Mouse (Mus musculus): ENCODE data around the gene Desi2.
"Not testable (repeated sequence)": the region's sequence is repeated elsewhere in the genome, so short reads cannot be mapped to it uniquely, and the experiment has no call there.

Desi2 gene

DNA sequence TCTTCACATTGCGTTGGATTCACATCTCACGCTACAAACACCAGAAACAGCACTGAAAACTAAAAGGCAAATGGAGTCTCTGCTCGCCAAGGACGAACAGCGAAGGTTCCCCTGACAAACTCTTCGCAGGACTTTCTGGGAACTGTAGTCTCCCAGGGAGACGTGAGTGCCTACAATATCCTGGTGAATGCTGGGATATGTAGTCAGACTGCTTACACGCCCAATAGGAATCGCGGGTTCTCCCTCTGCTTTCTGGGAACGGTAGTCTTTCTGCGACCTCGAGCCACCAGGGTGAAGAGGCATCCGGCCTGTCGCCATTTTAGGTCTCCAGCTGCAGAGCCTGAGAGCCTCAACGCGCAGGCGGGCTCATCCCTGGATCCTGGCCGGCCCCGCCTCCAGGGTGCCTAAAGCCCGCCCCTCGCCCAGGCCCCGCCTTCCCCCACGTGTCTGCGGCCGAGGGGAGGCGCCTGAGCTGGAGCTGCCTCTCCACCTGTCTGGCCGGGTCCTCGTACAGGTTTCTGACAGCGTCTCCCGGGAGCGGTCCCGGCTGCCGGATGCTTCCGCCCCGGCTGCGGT is at the start of gene Desi2:
Desi2 (plus strand) TSS at position 202 of the 576 bp plus-strand sequence.
- DNase-seq (ENCODE audit: low read depth, low spot score) = peak; percentile 86

- DNase-seq (ENCODE audit: low read depth, low spot score) = not testable (repeated sequence)
These were observed 40.7 kb upstream of the Desi2 start for GRCm38 (mm10) chr1:178146513-178146912.

GRCm38 (mm10) chr1:178146915-178147314 is 40.3 kb upstream of the Desi2 start:
- not testable (repeated sequence) for DNase-seq (ENCODE audit: low read depth, low spot score)

DNA sequence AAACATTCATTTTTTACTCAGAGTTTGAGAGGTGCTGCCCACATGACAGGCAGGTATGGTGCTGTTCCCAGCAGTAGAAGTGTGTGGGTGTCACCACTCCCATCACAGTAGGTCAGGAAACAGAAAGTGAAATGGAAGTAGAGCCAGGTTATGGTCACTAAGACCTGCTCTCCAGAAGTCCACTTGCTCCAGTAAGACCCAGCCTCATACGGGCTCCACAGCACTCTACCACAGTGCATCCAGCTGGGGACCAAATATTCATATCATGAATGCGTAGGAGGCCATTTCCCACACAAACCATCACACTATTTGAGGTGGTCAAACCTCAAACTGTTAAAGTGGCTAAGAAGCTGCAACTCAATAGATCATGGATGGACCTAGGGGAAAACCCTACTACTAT is 5.0 kb upstream of the Desi2 start:
- DNase-seq (ENCODE audit: low read depth, low spot score) = no peak

DNA sequence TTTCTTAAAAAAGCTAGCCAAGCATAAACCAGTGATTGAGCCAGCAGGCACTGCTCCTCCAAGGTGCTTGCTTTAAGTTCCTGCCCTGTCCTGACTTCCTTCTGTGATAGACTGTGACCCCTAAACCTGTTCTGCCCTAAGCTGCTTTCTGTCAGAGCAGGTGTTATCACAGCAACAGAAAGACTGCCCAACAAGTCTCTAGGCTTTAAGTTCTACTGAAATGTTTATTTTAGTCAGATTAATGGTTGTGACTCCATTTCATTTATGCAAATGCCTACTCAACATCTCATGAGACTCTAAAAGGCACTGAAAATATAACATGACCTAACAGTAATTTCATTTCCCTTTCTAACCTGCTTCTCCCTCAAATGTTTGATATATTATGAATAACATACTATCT is 1.6 kb upstream of the Desi2 start:
- no peak for DNase-seq (ENCODE audit: low read depth, low spot score)

- not testable (repeated sequence) for DNase-seq (ENCODE audit: low read depth, low spot score)
These were observed 593 bp downstream of the Desi2 start for GRCm38 (mm10) chr1:178187810-178188209.

DNA sequence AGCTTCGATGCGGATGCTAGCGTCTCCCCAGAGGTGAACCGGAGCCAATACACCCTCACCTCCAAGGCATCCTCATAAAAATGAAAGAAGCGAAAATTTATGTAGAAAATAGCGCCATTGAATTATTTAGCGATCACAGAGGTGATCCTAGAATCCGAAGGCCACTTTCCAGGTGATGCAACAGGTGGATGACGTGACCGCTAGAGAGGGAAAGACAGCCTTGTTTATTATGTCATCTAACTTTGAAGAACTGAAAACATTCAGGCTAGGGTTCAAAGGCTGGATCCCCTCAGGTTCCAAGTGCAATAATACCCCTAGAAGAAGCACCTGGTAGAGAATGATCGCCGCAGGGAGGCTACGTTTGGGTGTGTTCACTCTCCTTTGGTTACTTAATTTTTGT is 1.2 kb downstream of the Desi2 start:
- DNase-seq (ENCODE audit: low read depth, low spot score) = no peak

- no peak for DNase-seq (ENCODE audit: low read depth, low spot score)
These were observed 18.6 kb downstream of the Desi2 start for GRCm38 (mm10) chr1:178205701-178206325.

- not testable (repeated sequence) for DNase-seq (ENCODE audit: low read depth, low spot score)
These were observed 20.6 kb downstream of the Desi2 start for GRCm38 (mm10) chr1:178207856-178208255.

DNA sequence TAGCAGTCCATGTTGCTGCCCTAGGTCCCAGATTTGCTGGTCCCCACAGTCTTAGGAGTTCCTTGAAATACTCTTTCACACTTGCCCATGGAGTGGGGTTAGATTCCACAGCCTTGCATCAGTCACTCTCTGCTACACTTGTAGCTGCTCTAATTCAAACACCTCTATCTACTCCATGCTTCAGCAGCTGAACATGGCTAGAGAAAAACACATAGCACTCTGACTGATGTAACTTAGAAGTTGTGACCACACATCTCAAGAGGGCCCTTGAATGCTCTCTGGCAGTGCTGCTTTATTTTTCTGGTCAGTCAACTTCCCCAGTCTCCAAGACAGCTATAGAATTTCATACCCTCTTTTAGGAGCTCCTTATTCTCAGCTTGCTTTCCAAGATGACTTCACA is 22.7 kb downstream of the Desi2 start:
- no peak for DNase-seq (ENCODE audit: low read depth, low spot score)

- DNase-seq (ENCODE audit: low read depth, low spot score) = no peak
These were observed 29.9 kb downstream of the Desi2 start for GRCm38 (mm10) chr1:178217157-178217556.

DNA sequence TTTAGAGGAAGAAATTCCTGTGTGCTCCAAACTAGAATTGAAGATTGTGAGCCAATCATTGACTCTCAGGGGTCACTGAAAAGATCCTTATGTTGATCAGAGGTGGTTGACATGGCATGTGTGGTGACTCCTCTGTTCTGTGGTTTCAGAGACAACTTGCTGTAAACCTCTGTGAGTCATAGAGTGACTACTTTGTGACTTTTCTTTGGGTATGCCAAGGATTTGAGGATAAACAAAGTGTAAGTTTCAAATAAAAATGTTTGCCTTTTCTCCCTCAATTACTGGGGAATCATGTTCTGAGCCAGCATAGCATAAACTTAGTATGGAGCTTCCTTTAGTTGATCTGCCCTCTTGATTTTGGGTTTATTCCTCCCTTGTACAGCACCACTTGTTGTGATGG is 31.1 kb downstream of the Desi2 start:
- DNase-seq (ENCODE audit: low read depth, low spot score) = no peak

- no peak for DNase-seq (ENCODE audit: low read depth, low spot score)
These were observed 32.2 kb downstream of the Desi2 start for GRCm38 (mm10) chr1:178219166-178220077.

DNA sequence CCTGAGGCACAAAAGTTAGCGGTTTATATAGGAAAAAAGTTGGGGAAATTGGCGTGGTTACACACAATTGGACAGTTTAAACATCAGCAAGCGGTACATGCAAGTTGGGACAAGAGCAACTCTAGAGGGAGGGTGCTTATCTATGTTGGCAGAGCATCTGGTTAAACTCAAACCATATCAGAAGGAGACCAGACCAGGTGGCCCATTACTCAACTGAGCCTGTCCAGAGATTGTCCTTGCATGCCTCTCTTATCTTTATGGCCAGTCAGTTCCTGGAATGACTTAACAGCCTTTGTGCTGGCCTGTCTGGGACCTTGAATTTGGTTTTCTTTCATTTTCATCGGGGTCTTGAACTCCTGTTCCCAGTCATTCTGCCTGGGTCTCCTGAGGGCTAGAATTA is 41.7 kb downstream of the Desi2 start:
- not testable (repeated sequence) for DNase-seq (ENCODE audit: low read depth, low spot score)

DNA sequence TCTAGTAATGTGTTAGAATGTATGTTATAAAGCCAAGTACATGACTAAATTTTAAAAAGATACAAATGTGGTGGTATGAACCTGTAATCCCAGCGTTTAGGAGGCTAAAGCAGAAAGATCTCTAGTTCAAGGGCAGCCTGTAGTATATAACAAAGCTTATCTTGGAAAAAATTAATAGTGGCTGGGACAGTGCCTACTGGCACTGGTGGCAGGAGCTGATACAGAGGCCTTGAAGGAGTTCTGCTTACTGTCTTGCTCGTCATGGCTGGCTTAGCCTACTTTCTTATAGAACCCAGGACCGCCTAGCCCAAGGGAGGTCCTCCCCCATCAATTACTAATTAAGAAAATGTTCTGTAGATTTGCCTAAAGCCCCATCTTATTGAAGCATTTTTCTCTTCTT is 46.9 kb downstream of the Desi2 start:
- no peak for DNase-seq (ENCODE audit: low read depth, low spot score)

DNA sequence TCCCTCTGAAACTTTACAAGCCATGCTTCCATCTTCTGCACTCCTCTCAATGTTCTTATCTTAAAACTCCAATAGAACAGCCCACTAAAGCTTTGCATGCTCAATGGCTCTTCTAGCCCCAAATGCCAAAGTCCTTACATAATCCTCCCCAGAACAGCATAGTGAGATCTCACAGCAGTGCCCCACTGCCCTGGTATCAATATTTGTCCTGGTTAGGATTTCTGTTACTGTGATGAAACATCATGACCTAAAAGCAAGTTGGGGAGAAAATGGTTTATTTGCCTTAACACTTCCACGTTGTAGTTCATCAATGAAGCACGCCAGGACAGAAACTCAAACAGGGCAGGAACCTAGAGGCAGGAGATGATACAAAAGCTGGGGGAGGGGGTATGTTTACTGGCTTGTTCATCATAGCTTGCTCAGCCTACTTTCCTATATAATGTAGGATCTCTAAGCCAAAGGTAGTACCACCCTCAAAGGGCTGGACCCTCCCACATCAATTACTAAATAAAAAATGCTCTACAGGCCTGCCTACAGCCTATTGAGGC is 48.8 kb downstream of the Desi2 start:
- no peak for DNase-seq (ENCODE audit: low read depth, low spot score)

GRCm38 (mm10) chr1:178238676-178239075 is 51.5 kb downstream of the Desi2 start:
- DNase-seq (ENCODE audit: low read depth, low spot score) = no peak

DNA sequence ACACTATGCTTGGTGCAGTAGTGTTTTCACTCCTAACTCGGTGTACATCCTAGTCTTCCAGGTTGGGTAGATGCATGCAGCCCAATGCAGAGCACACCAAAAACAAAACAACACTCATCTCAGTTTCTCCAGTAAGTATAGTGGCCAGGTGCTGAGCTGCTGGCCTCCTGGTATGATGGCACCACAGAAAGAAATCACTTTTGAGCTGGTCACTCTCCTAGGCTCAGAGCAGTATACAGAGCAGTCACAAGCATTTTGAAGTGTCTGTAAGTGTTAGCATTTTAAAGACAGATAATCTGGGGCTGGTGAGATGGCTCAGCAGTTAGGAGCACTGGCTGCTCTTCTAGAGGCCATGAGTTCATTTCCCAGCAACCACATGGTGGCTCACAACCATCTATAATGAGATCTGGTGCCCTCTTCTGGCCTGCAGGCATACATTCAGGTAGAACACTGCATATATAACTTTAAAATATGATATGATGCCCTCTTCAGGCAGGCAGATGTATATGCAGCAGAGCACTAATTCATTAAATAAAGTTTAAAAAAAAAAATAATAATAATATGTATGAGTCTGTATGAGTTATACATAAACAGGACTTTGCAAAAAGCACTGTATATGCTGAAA is 54.8 kb downstream of the Desi2 start:
- DNase-seq (ENCODE audit: low read depth, low spot score) = no peak

- DNase-seq (ENCODE audit: low read depth, low spot score) = no peak
These were observed 61.0 kb downstream of the Desi2 start for GRCm38 (mm10) chr1:178248107-178248820.

DNA sequence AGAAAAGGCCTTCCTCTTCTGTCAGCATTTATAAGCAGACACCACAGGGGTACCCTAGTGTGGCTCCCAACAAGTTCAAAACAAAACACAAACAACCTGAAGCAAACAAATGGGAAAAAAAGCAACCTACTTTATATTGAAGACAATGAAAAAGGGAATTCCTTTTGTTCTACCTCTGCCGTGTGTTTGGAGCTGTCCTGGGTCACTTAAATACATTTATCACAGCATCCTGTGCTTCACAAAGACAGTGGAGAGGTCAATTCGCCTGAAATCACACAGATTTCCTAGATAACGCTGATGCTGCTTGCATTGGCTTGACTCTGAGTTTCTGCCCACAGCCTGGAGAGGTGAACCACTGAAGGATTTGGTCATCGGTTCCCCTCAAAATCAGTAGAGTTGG is 67.4 kb downstream of the Desi2 start:
- DNase-seq (ENCODE audit: low read depth, low spot score) = no peak

DNA sequence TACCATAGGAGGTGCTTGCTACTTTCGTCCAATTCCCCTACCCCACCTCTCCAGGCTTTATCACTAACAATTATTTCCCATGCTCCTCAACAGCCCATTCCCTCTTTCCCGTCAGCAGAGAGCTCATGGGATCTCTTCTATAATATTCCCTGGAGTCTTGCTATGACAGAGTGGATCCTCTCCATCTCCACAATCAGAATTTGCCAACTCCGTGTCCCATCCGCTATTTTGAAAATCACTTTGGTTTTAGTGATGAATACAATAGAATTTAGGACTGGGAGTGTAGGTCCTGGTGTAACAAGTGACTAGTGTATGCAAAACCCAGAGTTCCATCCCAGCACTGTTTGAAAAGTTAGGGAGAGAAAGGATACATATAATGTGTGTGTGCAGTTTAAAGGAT is 69.1 kb downstream of the Desi2 start:
- DNase-seq (ENCODE audit: low read depth, low spot score) = no peak

Data from c-Kit-negative CD71-positive TER-119-positive erythroid progenitor cells, embryonic 14.5 days (primary cell).